Comparison of ENCODE assay signal across 8 mouse cellular contexts in genomic region chr9:44484311-44485104, GRCm38 (mm10). TPM values are rescaled to one million over a fixed set of nuclear protein-coding genes. Genes with fewer than 3 reads are reported as not detected.
DNase-seq lines count a peak whose midpoint lies in the region; ATAC-seq and TF ChIP-seq lines count a peak whose summit lies in the region.

No protein-coding gene starts in this region.

- intact Hi-C loops in left cerebral cortex, postnatal 25 days (cut with DNase I), result no loop called here
- intact Hi-C loops in left cerebral cortex, postnatal 10 days (cut with DNase I), result loop anchor here (2.0 kb wide), 1 partner anchor 14 kb away; no protein-coding TSS in a partner anchor

- peak overlapping the region; percentile 98 for H3K27ac ChIP-seq in layer of hippocampus, adult 2 months
- H3K27ac ChIP-seq in embryonic facial prominence, embryonic 10.5 days (replicated peaks), result peak overlapping the region; percentile 96
- peak overlapping the region; percentile 95 for H3K27ac ChIP-seq in heart, embryonic 16.5 days (ENCODE audit: low read length)
- peak overlapping the region; percentile 22 for H3K27ac ChIP-seq in liver, embryonic 12.5 days

- no peak for DNase-seq in layer of hippocampus, adult 2 months (ENCODE audit: low spot score in 2 of 2)
- no peak for DNase-seq in layer of hippocampus, adult 8-10 months (ENCODE audit: low spot score in 2 of 2)
- DNase-seq in embryonic facial prominence, embryonic 10.5 days (ENCODE audit: low spot score), result no peak
- no peak for DNase-seq in left cerebral cortex, postnatal 25 days (ENCODE audit: low spot score in 2 of 2)
- DNase-seq in left cerebral cortex, postnatal 10 days (ENCODE audit: extremely low spot score in 1 of 2, low spot score in 2 of 2), result no peak

- H3K9me3 ChIP-seq in embryonic facial prominence, embryonic 10.5 days, result no peaks in the 10 kb centered on the region
- no peaks in the 10 kb centered on the region for H3K9me3 ChIP-seq in heart, embryonic 16.5 days (replicated peaks; ENCODE audit: control insufficient read depth, low read length)
- no peaks in the 10 kb centered on the region for H3K9me3 ChIP-seq in liver, embryonic 12.5 days (replicated peaks)

- 31% methylated on average over 7 of the region's 7 CpGs for WGBS in embryonic facial prominence, embryonic 10.5 days
- WGBS in heart, embryonic 16.5 days, result 12% methylated on average over 7 of the region's 7 CpGs
- WGBS in liver, embryonic 12.5 days (ENCODE audit: insufficient replicate concordance), result 41% methylated on average over 7 of the region's 7 CpGs

- H3K27me3 ChIP-seq in embryonic facial prominence, embryonic 10.5 days (replicated peaks; ENCODE audit: low read depth, poor library complexity, severe bottlenecking), result no peaks in the 10 kb centered on the region
- H3K27me3 ChIP-seq in heart, embryonic 16.5 days (ENCODE audit: control insufficient read depth, insufficient read depth, low read length), result no peaks in the 10 kb centered on the region
- peaks cover 67% of the 10 kb centered on the region for H3K27me3 ChIP-seq in liver, embryonic 12.5 days (replicated peaks)

- H3K9ac ChIP-seq in heart, embryonic 16.5 days (ENCODE audit: low read length), result peak overlapping the region; percentile 99
- peak overlapping the region; percentile 46 for H3K9ac ChIP-seq in liver, embryonic 12.5 days

- H3K4me1 ChIP-seq in embryonic facial prominence, embryonic 10.5 days, result peaks cover 85% of the 10 kb centered on the region
- H3K4me1 ChIP-seq in heart, embryonic 16.5 days (ENCODE audit: control insufficient read depth, insufficient read depth, low read length), result peaks cover 67% of the 10 kb centered on the region
- peaks cover 80% of the 10 kb centered on the region for H3K4me1 ChIP-seq in liver, embryonic 12.5 days

- H3K36me3 ChIP-seq in embryonic facial prominence, embryonic 10.5 days (replicated peaks), result 0 out of 2 replicates have a peak, but pooled peaks cover 7% of the 10 kb centered on the region
- H3K36me3 ChIP-seq in heart, embryonic 16.5 days (ENCODE audit: control insufficient read depth, insufficient read depth), result no peaks in the 10 kb centered on the region
- H3K36me3 ChIP-seq in liver, embryonic 12.5 days, result no peaks in the 10 kb centered on the region

- peak overlapping the region; percentile 85 for H3K4me3 ChIP-seq in layer of hippocampus, adult 2 months
- peak overlapping the region; percentile 93 for H3K4me3 ChIP-seq in embryonic facial prominence, embryonic 10.5 days
- H3K4me3 ChIP-seq in heart, embryonic 16.5 days (ENCODE audit: low read length), result peak overlapping the region; percentile 96
- peak overlapping the region; percentile 72 for H3K4me3 ChIP-seq in liver, embryonic 12.5 days

- ATAC-seq in heart, embryonic 16.5 days (replicated peaks; ENCODE audit: extremely low read depth, insufficient read depth, low FRiP score), result no peak
- ATAC-seq in liver, embryonic 12.5 days, result no peak
- ATAC-seq in monocyte, adult 5-6 weeks (replicated peaks; ENCODE audit: insufficient number of reproducible peaks, low FRiP score, low TSS enrichment, poor library complexity, severe bottlenecking), result no peak

- peak overlapping the region; percentile 95 for H3K4me2 ChIP-seq in heart, embryonic 16.5 days (ENCODE audit: low read depth, low read length)
- peak overlapping the region; percentile 88 for H3K4me2 ChIP-seq in liver, embryonic 12.5 days

- no peak for TF ChIP-seq CTCF in layer of hippocampus, adult 2 months (conservative IDR thresholded peaks at IDR 0.05)

RNA-seq across cellular contexts. Expression of gene Bcl9l, which starts 1.9 kb away (rescaled TPM):
- 10 to 100 TPM; 68.4 to 76.9 TPM for total RNA-seq in layer of hippocampus, adult 2 months (2021)
- 10 to 100 TPM; 61.8 to 68.3 (median 64.9) TPM for total RNA-seq in layer of hippocampus, adult 8-10 months (2022)
- 7.4 and 7.7 TPM in 2 replicates for polyA plus RNA-seq in embryonic facial prominence, embryonic 10.5 days (2016; fragmentation: Nextera tagmentation; extraction: Ambion mirVana)
- polyA plus RNA-seq in heart, embryonic 16.5 days (2015; fragmentation: Nextera tagmentation; extraction: Ambion mirVana), result 11.1 and 11.3 TPM in 2 replicates
- 2.5 and 2.7 TPM in 2 replicates for polyA plus RNA-seq in liver, embryonic 12.5 days (2016; fragmentation: Nextera tagmentation; extraction: Ambion mirVana)
- total RNA-seq in monocyte, adult 5-6 weeks (2017), result 2.8 to 14.1 TPM (median 2.8 TPM) in 3 replicates
- total RNA-seq in left cerebral cortex, postnatal 25 days (2021), result 10 to 100 TPM; 60.3 to 60.9 TPM
- 10 to 100 TPM; 85.4 to 98.1 TPM for total RNA-seq in left cerebral cortex, postnatal 10 days (2021)

RNA-seq across cellular contexts. Expression of gene Upk2, which starts 29.7 kb away (rescaled TPM):
- not detected for total RNA-seq in layer of hippocampus, adult 2 months (2021)
- not detected for total RNA-seq in layer of hippocampus, adult 8-10 months (2022)
- 0.41 and 0.59 TPM in 2 replicates for polyA plus RNA-seq in embryonic facial prominence, embryonic 10.5 days (2016; fragmentation: Nextera tagmentation; extraction: Ambion mirVana)
- 0.50 TPM in 1 of 2 replicates, not detected in the other for polyA plus RNA-seq in heart, embryonic 16.5 days (2015; fragmentation: Nextera tagmentation; extraction: Ambion mirVana)
- not detected in 2 replicates for polyA plus RNA-seq in liver, embryonic 12.5 days (2016; fragmentation: Nextera tagmentation; extraction: Ambion mirVana)
- total RNA-seq in monocyte, adult 5-6 weeks (2017), result not detected in 3 replicates
- not detected for total RNA-seq in left cerebral cortex, postnatal 25 days (2021)
- not detected for total RNA-seq in left cerebral cortex, postnatal 10 days (2021)

RNA-seq across cellular contexts. Expression of gene Foxr1, which starts 43.6 kb away (rescaled TPM):
- not detected for total RNA-seq in layer of hippocampus, adult 2 months (2021)
- total RNA-seq in layer of hippocampus, adult 8-10 months (2022), result not detected
- not detected in 2 replicates for polyA plus RNA-seq in embryonic facial prominence, embryonic 10.5 days (2016; fragmentation: Nextera tagmentation; extraction: Ambion mirVana)
- polyA plus RNA-seq in heart, embryonic 16.5 days (2015; fragmentation: Nextera tagmentation; extraction: Ambion mirVana), result not detected in 2 replicates
- polyA plus RNA-seq in liver, embryonic 12.5 days (2016; fragmentation: Nextera tagmentation; extraction: Ambion mirVana), result not detected in 2 replicates
- total RNA-seq in monocyte, adult 5-6 weeks (2017), result not detected in 3 replicates
- total RNA-seq in left cerebral cortex, postnatal 25 days (2021), result not detected
- not detected for total RNA-seq in left cerebral cortex, postnatal 10 days (2021)

Comparison
In these comparisons a context has a peak if more than half of its experiments do, and no peak if none do; other contexts are left out.
1. H3K27ac ChIP-seq: peak in every context shown above with its lines; median percentile 98 in layer of hippocampus, adult 2 months; 96 in embryonic facial prominence, embryonic 10.5 days; 95 in heart, embryonic 16.5 days; 22 in liver, embryonic 12.5 days.